Mouse (Mus musculus) limb, embryonic 15.5 days (tissue): ENCODE data around the gene Prex1. TPM values are rescaled to one million over a fixed set of nuclear protein-coding genes. Genes with fewer than 3 reads are reported as not detected.

Source experiments
- ATAC-seq: fragments of 200-750 bp; cut with Nextera tagmentation; 2 replicates; pipeline ENCODE4 v1.8.0; 2017; ENCODE audit warnings: low read depth, moderate TSS enrichment; ENCODE audit not compliant: insufficient number of reproducible peaks, low FRiP score, low TSS enrichment
- H3K27ac ChIP-seq: fragments of 300-500 bp; sonication (generic); 2 replicates; pipeline ENCODE4 v1.5.1; 2015; ENCODE audit warnings: moderate library complexity, mild to moderate bottlenecking, inconsistent platforms
- H3K27me3 ChIP-seq: fragments of 300-500 bp; sonication (generic); 2 replicates; pipeline ENCODE4 v1.6.1; 2015; ENCODE audit warnings: inconsistent platforms
- H3K36me3 ChIP-seq: fragments of 300-500 bp; sonication (generic); 2 replicates; pipeline ENCODE4 v1.6.1; 2015; ENCODE audit warnings: inconsistent platforms
- H3K4me1 ChIP-seq: fragments of 300-500 bp; sonication (generic); 2 replicates; pipeline ENCODE4 v1.6.1; 2015; ENCODE audit warnings: inconsistent platforms
- H3K4me2 ChIP-seq: fragments of 300-500 bp; sonication (generic); 2 replicates; pipeline ENCODE4 v1.6.1; 2015; ENCODE audit warnings: mild to moderate bottlenecking, inconsistent platforms
- H3K4me3 ChIP-seq: fragments of 300-500 bp; sonication (generic); 2 replicates; pipeline ENCODE4 v1.5.1; 2015; ENCODE audit warnings: mild to moderate bottlenecking, inconsistent platforms
- H3K9ac ChIP-seq: fragments of 300-500 bp; sonication (generic); 2 replicates; pipeline ENCODE4 v1.6.1; 2015; ENCODE audit warnings: inconsistent platforms
- H3K9me3 ChIP-seq: fragments of 300-500 bp; sonication (generic); 2 replicates; pipeline ENCODE4 v1.6.1; 2016; ENCODE audit warnings: inconsistent platforms
- WGBS: fragments of 180-500 bp; shearing (Covaris S2); methylation state at CpG from one replicate; pipeline ENCODE4 v1.1.7; 2015; 5-methylcytosine and 5-hydroxymethylcytosine counted together
- polyA plus RNA-seq: library from polyadenylated mRNA; unstranded; fragments of >200 nt; fragmentation: Nextera tagmentation; extraction: Ambion mirVana; gene quantifications from 2 replicates; pipeline ENCODE4 v1.2.1, GENCODE M21; 2015

The Prex1 gene
- polyA plus RNA-seq, 1 experiment from 2014 or later, result 19.1 TPM

GRCm38 (mm10) chr2:166638079-166638800 is 75.4 kb downstream of the Prex1 start:
- Histone ChIP-seq H3K9ac (no peak overlapping the region), H3K4me2 (no peak overlapping the region), H3K9me3 (no peaks in the 10 kb centered on the region), H3K27me3 (no peaks in the 10 kb centered on the region), H3K4me1 (peaks cover 2% of the 10 kb centered on the region; the same call in 1 of the 2 replicates), H3K27ac (peak overlapping the region; percentile 7; the same call in 1 of the 2 replicates), H3K4me3 (no peak overlapping the region), H3K36me3 (peaks cover 6% of the 10 kb centered on the region; the same call in 1 of the 2 replicates)
- 75% methylated on average over 13 of the region's 13 CpGs for WGBS
- ATAC-seq, result no peak

- Histone ChIP-seq H3K27ac (no peak overlapping the region), H3K9me3 (no peaks in the 10 kb centered on the region), H3K4me3 (no peak overlapping the region), H3K36me3 (peaks cover 6% of the 10 kb centered on the region; the same call in 1 of the 2 replicates), H3K9ac (no peak overlapping the region), H3K4me1 (peaks cover 2% of the 10 kb centered on the region; the same call in 1 of the 2 replicates), H3K27me3 (no peaks in the 10 kb centered on the region), H3K4me2 (no peak overlapping the region)
- no peak for ATAC-seq
- WGBS, result 81% methylated on average over 4 of the region's 4 CpGs
Observed at GRCm38 (mm10) chr2:166637673-166637990, 76.0 kb downstream of the Prex1 start.

DNA sequence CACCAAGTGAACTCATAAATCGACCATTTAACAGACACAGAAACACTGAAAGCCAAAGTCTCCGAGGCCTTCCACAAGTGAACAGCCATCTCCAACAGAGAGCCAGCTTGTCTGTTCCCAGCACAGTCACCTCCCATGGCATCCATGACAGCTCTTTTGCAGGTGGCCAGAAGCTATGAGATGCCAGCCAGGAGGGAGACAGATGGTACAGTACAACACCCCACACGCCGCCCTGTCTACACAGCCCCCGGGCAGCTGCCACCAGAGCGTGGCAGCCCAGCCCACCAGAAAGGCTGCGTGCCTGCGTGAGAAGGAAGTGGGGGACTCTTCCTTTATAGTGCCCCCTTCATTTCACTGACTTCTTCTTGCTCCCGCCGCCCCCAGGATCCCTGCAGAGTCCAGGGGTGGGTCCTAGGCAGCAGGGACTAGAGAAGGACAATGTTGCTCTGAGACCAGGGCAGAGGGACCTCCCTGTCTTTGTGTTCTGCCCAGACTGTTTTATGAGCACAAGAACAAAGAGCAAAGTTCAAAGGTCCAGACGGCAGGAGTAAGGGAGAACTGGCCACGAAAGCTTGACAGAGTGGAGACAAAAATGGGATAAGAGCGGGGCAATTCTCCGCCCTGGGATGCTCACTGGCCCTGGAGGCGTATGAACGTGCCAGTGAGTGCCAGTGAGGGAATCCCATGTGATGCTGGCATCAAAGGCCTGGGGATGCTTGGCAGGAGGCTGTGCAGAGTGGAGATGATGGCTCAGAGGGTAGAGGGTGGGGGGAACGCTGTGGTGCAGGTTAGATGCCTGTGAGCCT is 76.6 kb downstream of the Prex1 start:
- ATAC-seq, result no peak
- H3K4me3 ChIP-seq, result no peak overlapping the region
- H3K4me1 ChIP-seq, result no peaks in the 10 kb centered on the region
- 69% methylated on average over 17 of the region's 17 CpGs for WGBS
- peaks cover 6% of the 10 kb centered on the region; the same call in 1 of the 2 replicates for H3K36me3 ChIP-seq
- no peak overlapping the region for H3K4me2 ChIP-seq
- H3K27me3 ChIP-seq, result no peaks in the 10 kb centered on the region
- no peak overlapping the region for H3K9ac ChIP-seq
- H3K27ac ChIP-seq, result no peak overlapping the region
- H3K9me3 ChIP-seq, result no peaks in the 10 kb centered on the region

GRCm38 (mm10) chr2:166635521-166635920 is 78.1 kb downstream of the Prex1 start:
- Histone ChIP-seq H3K9ac (no peak overlapping the region), H3K27me3 (no peaks in the 10 kb centered on the region), H3K27ac (no peak overlapping the region), H3K36me3 (peaks cover 4% of the 10 kb centered on the region; the same call in 1 of the 2 replicates), H3K9me3 (no peaks in the 10 kb centered on the region), H3K4me3 (no peak overlapping the region), H3K4me2 (no peak overlapping the region), H3K4me1 (peaks cover 3% of the 10 kb centered on the region; the same call in 1 of the 2 replicates)
- WGBS, result 83% methylated on average over 10 of the region's 10 CpGs
- no peak for ATAC-seq

GRCm38 (mm10) chr2:166632571-166633361 is 80.9 kb downstream of the Prex1 start:
- no peak overlapping the region for H3K4me2 ChIP-seq
- no peak overlapping the region for H3K9ac ChIP-seq
- H3K4me1 ChIP-seq, result peaks cover 7% of the 10 kb centered on the region; the same call in 1 of the 2 replicates
- no peak overlapping the region for H3K27ac ChIP-seq
- ATAC-seq, result no peak
- no peaks in the 10 kb centered on the region for H3K9me3 ChIP-seq
- 81% methylated on average over 13 of the region's 13 CpGs for WGBS
- no peaks in the 10 kb centered on the region for H3K27me3 ChIP-seq
- H3K4me3 ChIP-seq, result no peak overlapping the region
- H3K36me3 ChIP-seq, result peaks cover 8% of the 10 kb centered on the region; the same call in 1 of the 2 replicates

DNA sequence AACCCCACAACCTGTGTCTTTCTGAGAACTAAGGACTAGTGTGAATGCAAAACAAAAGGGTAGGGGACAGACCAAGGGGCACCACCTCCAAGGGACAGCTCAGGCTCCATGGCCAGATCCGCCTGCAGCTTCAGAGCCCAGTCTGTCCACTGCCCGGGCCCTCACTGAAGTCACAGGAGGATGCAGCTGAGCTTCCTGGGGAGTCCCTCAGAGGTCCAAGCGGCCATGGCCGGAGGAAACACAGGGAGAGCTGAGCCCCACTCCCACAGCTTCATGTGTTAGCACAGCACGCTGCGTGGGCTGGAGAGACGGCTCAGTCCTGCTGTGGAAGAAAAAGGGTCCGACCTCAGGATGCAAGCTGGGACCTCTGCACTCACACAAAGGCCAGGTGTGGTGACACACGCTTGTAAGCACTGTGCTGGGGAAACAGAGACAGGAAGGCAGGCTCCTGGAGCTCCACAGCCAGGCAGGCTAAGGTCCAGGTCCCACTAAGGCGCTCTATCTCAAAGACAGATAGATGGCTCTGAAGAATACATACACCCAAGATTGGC is 81.9 kb downstream of the Prex1 start:
- H3K9me3 ChIP-seq, result no peaks in the 10 kb centered on the region
- WGBS, result 92% methylated on average over 10 of the region's 10 CpGs
- peak overlapping the region; percentile 17; the same call in 1 of the 2 replicates for H3K27ac ChIP-seq
- H3K4me2 ChIP-seq, result no peak overlapping the region
- peaks cover 7% of the 10 kb centered on the region; the same call in 1 of the 2 replicates for H3K4me1 ChIP-seq
- no peak overlapping the region for H3K4me3 ChIP-seq
- no peaks in the 10 kb centered on the region for H3K27me3 ChIP-seq
- H3K36me3 ChIP-seq, result peaks cover 8% of the 10 kb centered on the region; the same call in 1 of the 2 replicates
- no peak overlapping the region for H3K9ac ChIP-seq
- no peak for ATAC-seq

GRCm38 (mm10) chr2:166631189-166631588 is 82.4 kb downstream of the Prex1 start:
- peaks cover 8% of the 10 kb centered on the region; the same call in 1 of the 2 replicates for H3K36me3 ChIP-seq

DNA sequence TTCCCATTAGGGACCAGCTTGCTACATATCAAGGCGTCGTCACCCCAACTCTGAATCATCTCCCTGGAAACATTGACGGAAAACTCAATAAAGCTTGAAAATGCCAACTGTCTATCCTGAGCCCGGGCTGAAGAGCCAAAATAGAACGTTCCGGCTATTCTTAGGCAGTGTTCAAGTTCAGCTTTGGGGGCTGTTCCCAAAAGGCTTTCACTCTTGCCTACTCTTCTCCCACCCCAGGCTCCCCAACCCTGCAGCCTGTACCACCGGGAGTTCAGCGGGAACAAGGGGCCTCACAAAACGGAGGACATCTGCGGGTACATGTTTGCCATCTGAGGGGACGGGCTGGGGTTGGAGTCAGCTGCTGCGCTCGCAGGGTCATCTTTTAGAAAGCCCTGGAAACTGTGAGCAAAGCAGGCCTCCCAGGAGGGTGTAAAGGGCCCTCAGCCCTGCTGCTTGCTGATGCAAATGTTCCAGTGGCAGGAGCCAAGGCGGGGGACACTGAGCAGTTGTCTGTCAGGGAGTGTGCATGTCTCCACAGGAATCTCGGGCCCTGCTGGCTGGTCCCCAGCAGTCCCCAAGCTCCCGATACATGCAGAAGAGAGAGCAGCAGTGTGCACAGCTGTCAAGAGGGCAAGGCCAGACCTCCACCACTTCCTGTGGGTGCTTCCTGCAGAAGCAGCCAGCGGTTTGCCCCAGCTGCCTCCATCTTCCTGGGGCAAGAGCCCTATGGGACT is 83.5 kb downstream of the Prex1 start:
- Histone ChIP-seq H3K9ac (no peak overlapping the region), H3K4me3 (no peak overlapping the region), H3K4me1 (peaks cover 7% of the 10 kb centered on the region; the same call in 1 of the 2 replicates), H3K4me2 (no peak overlapping the region), H3K27me3 (no peaks in the 10 kb centered on the region), H3K36me3 (peaks cover 8% of the 10 kb centered on the region; the same call in 1 of the 2 replicates), H3K9me3 (no peaks in the 10 kb centered on the region), H3K27ac (peak overlapping the region; percentile 27; the same call in 1 of the 2 replicates)
- ATAC-seq, result no peak
- WGBS, result 81% methylated on average over 17 of the region's 17 CpGs

More at GRCm38 (mm10) chr2:166631189-166631588, 82.4 kb downstream of the Prex1 start:
- Histone ChIP-seq H3K9me3 (no peaks in the 10 kb centered on the region), H3K4me1 (peaks cover 7% of the 10 kb centered on the region; the same call in 1 of the 2 replicates), H3K27ac (peak overlapping the region; percentile 17; the same call in 1 of the 2 replicates), H3K9ac (no peak overlapping the region), H3K27me3 (no peaks in the 10 kb centered on the region), H3K4me3 (no peak overlapping the region), H3K4me2 (no peak overlapping the region)
- no peak for ATAC-seq
- WGBS, result 87% methylated on average over 5 of the region's 5 CpGs

- H3K9me3 ChIP-seq, result no peaks in the 10 kb centered on the region
- 86% methylated on average over 6 of the region's 6 CpGs for WGBS
- H3K4me2 ChIP-seq, result no peak overlapping the region
- H3K27me3 ChIP-seq, result no peaks in the 10 kb centered on the region
- peaks cover 19% of the 10 kb centered on the region for H3K4me1 ChIP-seq
- no peak for ATAC-seq
- no peak overlapping the region for H3K9ac ChIP-seq
- peaks cover 8% of the 10 kb centered on the region; the same call in 1 of the 2 replicates for H3K36me3 ChIP-seq
- no peak overlapping the region for H3K27ac ChIP-seq
- no peak overlapping the region for H3K4me3 ChIP-seq
Observed at GRCm38 (mm10) chr2:166627578-166627977, 86.1 kb downstream of the Prex1 start.

GRCm38 (mm10) chr2:166625219-166625618 is 88.4 kb downstream of the Prex1 start:
- Histone ChIP-seq H3K4me1 (peaks cover 15% of the 10 kb centered on the region), H3K4me2 (no peak overlapping the region), H3K9me3 (no peaks in the 10 kb centered on the region), H3K36me3 (peaks cover 4% of the 10 kb centered on the region; the same call in 1 of the 2 replicates), H3K27me3 (no peaks in the 10 kb centered on the region), H3K4me3 (no peak overlapping the region), H3K27ac (no peak overlapping the region), H3K9ac (no peak overlapping the region)
- 78% methylated on average over 11 of the region's 11 CpGs for WGBS
- no peak for ATAC-seq
